ENCODE assay signal across 23 mouse cellular contexts in genomic region chr8:57623051-57623450, GRCm38 (mm10).
"Had no signal": no experiment of that assay in that cellular context is flagged by ENCODE, and none has a peak within 500 bp of the region (broad histone marks: within the 10 kb centered on the region; RNA-seq: fewer than 3 reads in every experiment).

No protein-coding gene starts in this region.

- H3K36me3 ChIP-seq: limb, embryonic 10.5 days; limb, embryonic 13.5 days; liver, embryonic 12.5 days; liver, embryonic 15.5 days; lung, embryonic 15.5 days; midbrain, embryonic 13.5 days; neural tube, embryonic 13.5 days; stomach, embryonic 15.5 days had no signal

- ATAC-seq: liver, embryonic 12.5 days; midbrain, embryonic 13.5 days; midbrain, embryonic 16.5 days had no signal

- H3K27me3 ChIP-seq: limb, embryonic 13.5 days; liver, embryonic 12.5 days; liver, embryonic 15.5 days; lung, embryonic 15.5 days; midbrain, embryonic 13.5 days; neural tube, embryonic 13.5 days; stomach, embryonic 15.5 days had no signal

- H3K4me1 ChIP-seq: lung, embryonic 15.5 days; midbrain, embryonic 13.5 days; neural tube, embryonic 13.5 days; stomach, embryonic 15.5 days had no signal

- DNase-seq: kidney, postnatal 25 days; layer of hippocampus, adult 9-11 months; liver; lung, adult 18-20 months; lung, postnatal 10 days; lung, postnatal 36 days; retina, postnatal 1 day; right cerebral cortex, postnatal 25 days; spleen, adult 18-20 months; thymus, adult 18-20 months; thymus, postnatal 36 days had no signal

- H3K27ac ChIP-seq: kidney, postnatal 0 days; layer of hippocampus, adult 2 months; limb, embryonic 10.5 days; limb, embryonic 13.5 days; liver, embryonic 12.5 days; liver, embryonic 15.5 days; lung, embryonic 15.5 days; midbrain, embryonic 13.5 days; neural tube, embryonic 13.5 days; stomach, embryonic 15.5 days had no signal

- H3K4me3 ChIP-seq: layer of hippocampus, adult 2 months; limb, embryonic 10.5 days; limb, embryonic 13.5 days; liver, embryonic 12.5 days; liver, embryonic 15.5 days; lung, embryonic 15.5 days; midbrain, embryonic 13.5 days; myocyte; neural tube, embryonic 13.5 days; stomach, embryonic 15.5 days had no signal

- H3K9me3 ChIP-seq: limb, embryonic 10.5 days; limb, embryonic 13.5 days; liver, embryonic 12.5 days; liver, embryonic 15.5 days; lung, embryonic 15.5 days; midbrain, embryonic 13.5 days; neural tube, embryonic 13.5 days; stomach, embryonic 15.5 days had no signal
